Mouse (Mus musculus): Measurements from ENCODE around the gene Tmem9. TPM values are rescaled to one million over a fixed set of nuclear protein-coding genes. Genes with fewer than 3 reads are reported as not detected.

Tmem9 gene
- total RNA-seq, 4 experiments from 2014 or later = 12.6 to 21.0 (median 17.3) TPM

DNA sequence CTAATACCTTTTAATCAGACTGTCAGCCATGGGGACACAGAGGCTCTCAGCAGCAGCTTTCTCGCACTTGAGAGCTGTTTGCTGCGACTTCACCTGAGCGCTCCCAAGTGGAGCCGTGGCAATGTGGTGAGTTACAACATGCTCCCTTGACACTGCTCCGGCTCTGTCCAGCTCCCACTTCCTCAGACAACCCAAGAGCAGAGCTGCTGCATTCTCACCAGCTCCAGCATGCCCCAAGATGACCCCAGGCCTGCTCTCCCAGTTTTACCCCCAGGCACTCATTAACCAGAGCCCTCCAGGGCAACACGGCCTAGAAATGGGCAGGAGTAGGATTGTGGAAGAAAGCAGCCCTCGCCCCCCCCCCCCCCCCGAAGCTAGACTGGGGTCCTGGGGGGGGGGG lies 23.7 kb downstream of the Tmem9 start:
- no peak for DNase-seq (ENCODE audit: low spot score)

DNA sequence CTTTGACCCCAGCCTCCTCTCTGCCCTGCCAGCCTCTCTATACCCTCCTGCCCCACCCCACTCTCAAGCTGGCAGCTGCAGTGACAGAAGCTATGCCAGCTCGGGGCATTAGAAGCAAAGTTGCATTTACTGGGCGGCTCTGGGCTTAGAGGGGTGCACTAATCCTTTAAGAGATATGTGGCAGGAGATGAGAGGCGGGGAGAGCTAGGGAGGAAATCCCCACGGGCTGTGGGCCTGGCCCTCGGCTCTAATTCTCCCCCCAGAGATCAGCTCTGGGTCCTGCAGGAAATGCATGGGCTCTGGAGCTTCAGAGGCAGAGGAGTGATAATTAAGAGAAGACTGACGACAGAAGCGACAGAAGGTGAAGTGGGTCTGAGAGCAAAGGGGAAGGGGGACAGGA lies 25.0 kb downstream of the Tmem9 start:
- no peak for DNase-seq (ENCODE audit: low spot score)

DNA sequence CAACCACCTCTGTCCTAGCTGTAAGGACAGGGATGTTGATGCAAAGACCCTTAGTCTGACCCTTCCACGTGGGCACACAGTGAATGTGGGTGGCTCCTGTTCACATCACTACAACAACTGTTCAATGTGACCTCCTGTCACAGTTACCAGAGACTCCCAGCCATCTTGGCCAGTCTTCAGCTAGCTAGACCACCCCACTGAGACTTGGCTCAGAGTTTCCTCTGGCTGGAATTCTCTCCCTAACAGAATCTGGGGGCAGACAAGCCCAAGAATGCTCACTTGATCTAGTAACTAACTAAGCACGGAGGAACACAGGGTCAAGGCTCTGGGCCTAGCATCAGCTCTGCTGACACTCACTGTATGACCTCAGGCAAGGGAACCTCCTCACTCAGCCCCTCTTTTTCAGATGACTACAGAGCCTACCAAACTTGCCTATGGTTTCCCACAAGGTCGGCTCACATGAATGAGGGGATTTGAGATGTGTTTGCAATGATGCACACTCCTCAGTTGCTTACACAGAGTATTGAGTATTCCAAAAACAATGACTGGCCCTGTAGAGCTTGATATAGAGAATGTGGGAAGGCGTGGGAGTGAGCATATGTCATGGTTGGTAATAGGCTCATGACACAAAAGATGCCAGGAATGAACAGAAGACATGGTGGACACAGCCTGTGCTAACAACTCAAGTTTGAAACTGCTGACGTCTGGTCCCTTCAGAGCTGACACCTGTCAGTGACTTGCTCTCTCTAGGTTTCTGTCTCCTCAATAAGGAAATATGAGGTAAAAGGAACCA lies 31.0 kb downstream of the Tmem9 start:
- DNase-seq (ENCODE audit: low spot score) = no peak

DNA sequence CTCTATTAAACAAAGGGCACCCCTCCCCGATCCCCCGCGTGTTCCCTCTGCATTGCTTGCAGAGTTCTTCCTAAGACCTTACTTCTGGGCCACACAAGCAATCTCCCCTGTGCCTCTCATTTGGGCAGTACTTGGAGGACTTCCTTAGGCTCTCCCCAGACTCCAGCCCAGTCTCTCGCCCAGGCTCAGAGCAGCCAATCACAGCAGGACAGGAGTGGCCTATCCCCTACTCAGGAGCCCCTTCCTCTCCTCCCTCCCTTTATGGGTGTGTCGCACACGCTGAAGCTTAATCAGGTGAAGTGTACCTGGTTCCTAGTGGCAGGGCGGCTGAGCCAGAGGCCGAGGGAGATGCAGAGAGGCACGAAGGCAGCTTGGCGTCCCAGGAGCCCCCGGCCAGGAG lies 32.5 kb downstream of the Tmem9 start:
- no peak for DNase-seq (ENCODE audit: low spot score)

DNA sequence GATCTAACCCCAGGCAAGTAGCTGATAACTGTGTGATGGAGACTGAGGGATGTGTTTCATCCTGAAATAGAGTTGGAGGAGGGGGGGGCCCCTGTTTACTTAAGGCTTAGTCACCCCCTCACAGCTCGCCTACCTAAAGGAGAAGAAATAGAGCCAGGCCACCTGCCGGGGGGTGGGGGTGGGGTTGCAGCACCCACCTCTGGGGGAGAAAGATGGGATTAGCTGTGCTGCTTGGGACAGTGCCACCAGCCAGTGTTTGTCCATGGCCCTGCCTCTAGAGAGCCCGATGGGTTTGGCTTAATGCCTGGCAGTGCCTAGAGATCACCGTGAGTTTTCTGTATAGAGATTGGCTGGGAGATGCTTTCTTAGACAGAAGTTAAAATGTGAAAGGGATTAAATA lies 32.9 kb downstream of the Tmem9 start:
- no peak for DNase-seq (ENCODE audit: low spot score)

DNA sequence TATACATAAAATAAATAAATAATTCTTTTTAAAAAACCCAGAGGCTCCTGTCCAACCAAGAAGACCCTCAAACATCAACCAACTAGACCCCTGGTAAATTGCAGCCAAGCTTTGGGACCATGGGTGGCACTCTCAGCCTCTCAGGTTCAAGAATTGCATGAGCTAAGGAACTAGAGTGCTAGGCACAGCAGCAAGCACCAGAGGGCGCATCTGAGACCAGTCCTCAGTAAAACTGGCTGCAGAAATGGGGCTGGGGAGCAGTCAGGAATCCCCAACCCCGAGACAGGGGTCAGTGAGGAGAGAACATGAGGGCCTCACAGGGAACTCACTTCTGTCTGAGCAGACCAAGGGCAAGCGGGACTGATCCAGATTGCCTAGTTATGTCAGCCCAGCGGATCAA lies 37.8 kb downstream of the Tmem9 start:
- DNase-seq (ENCODE audit: low spot score) = peak; percentile 28

DNA sequence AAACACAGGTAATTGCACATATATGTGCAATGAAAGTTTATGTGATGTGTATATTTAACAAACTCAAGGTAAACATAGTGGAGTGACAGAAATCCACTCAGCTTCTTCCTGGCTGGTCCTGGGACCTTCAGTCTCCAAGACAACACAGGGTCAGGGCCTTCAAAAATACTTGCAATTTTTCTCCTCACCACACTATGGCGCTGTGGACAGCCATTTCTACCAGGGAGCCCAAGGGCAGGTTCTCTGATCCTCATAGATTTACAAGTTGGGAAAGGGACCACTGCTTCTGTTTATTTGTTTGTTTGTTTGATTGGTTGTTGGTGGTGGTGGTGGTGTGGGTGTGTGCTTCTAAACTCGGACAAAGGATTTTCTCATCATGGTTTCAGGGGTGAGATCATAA lies 39.5 kb downstream of the Tmem9 start:
- peak; percentile 8 for DNase-seq (ENCODE audit: low spot score)

DNA sequence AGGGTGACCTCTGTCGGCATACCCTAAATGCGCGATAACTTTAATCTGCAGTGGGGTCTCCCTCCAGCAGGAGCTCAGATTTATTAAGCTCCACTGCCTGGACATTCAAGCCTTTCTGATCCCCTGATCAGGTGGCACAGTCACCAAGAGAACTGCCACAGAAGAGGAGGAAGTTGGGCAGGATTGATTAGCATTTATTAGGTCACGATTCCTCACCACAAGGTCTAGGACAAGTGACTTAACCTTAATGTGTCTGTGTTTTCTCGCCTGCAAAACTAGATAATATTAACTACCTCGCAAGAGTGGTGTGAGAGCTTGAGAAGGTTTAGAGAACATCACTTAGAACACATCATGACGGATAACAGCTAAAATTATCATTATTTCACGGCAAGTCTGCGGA lies 39.9 kb downstream of the Tmem9 start:
- no peak for DNase-seq (ENCODE audit: low spot score)

DNA sequence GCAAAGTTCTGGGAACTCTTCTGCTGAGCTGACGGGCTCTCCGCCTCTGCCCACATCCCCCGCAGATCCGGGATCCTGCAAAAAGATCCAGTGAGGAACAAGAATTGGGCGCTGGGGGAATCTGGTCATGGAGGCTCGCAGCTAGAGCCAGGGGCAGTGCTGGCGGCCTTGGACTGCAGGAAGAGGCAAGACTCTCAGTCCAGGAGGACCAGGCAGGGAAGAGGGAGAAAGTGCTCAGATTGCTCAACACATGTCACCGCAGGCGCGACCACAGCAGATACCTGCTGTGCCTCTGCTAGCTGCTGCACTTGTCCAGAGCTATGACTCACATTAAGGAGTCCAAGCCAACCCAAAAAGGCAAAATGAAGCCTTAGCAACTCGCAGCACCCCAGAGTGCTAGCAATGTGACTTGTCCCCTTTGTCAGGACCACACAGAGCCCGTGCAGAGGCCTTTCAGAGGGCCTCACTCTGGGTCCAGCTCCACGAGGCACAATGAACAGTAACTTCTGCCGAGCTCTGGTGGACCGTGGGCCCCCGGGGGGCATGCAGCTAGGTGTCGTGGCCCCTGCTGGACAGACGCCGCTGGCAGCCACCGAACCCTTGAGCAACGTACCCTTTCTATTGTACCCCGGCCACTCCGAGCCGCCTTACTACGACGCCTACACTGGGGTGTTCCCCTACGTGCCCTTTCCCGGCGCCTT lies 42.5 kb downstream of the Tmem9 start, which contains the start of gene Ascl5:
TSS of gene Ascl5 (plus strand) at position 493 of the 701 bp plus-strand sequence.
- DNase-seq (ENCODE audit: low spot score) = no peak

DNA sequence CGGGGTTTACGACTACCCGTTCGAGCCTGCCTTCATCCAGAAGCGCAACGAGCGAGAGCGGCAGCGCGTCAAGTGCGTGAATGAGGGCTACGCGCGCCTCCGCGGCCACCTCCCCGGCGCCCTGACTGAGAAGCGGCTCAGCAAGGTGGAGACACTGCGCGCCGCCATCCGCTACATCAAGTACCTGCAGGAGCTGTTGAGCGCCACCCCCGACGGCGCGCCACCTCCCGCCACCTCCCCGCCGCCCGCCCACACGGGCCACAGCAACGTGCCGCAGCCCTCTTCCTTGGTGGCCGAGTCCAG lies 43.0 kb downstream of the Tmem9 start:
- no peak for DNase-seq (ENCODE audit: low spot score)

DNA sequence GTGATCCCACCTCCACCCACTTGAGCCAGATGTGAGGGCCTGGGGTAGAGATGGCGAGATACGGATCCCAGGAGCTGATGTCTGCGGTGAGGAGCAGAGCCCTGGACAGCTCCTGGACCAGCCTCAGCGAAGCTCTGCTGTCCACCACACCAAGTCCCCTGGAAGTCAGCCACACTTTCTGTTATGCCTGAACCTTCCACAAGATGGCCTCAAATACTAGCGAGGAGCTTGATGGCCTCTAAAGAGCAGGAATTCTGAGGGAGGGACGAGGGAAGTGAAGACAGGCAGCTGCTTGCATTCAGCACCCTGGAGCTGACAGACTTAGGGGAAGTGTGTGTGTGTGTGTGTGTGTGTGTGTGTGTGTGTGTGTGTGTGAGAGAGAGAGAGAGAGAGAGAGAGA lies 43.5 kb downstream of the Tmem9 start:
- DNase-seq (ENCODE audit: low spot score) = peak; percentile 73

DNA sequence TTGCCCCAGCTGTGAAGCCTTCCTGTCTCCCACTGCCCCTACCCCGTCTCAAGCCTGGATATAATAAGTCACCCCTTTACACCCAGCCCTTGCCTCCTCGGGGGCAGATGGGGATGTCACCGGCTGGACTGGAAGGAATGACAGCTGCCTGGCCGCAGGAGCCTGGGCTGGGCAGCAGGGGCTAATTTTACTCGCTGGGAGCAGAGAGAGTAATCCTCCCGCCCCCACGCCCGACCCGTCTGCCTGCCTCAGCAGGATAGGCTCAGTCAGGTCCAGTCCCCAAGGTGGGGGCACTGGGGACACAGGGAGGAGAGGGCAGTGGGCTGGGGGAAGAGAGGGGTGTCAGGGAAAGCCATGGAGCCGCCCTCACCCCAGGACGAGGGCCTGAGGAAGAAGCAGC lies 44.6 kb downstream of the Tmem9 start, which contains the start of gene Cacna1s:
TSS of gene Cacna1s (plus strand) at position 204 of the 400 bp plus-strand sequence.
- DNase-seq (ENCODE audit: low spot score) = no peak

DNA sequence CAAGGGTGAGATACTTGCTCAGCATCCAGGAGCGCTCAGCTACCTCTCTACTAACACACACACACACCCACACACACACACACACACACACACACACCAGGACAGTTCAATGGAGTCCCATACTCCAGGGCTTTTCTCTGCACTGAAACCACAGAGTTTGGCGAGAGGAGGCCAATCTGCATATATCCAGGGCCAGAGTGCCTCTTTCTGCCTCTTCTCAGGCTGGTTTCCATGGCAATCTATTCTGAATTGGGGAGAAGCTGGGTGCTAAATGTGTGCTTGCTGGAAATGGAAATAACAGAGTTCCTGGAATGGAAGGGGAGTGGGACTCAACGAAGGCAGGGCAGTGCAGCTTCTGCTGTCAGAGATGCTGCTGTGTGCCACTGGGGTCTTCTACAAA lies 47.8 kb downstream of the Tmem9 start:
- no peak for DNase-seq (ENCODE audit: low spot score)

DNA sequence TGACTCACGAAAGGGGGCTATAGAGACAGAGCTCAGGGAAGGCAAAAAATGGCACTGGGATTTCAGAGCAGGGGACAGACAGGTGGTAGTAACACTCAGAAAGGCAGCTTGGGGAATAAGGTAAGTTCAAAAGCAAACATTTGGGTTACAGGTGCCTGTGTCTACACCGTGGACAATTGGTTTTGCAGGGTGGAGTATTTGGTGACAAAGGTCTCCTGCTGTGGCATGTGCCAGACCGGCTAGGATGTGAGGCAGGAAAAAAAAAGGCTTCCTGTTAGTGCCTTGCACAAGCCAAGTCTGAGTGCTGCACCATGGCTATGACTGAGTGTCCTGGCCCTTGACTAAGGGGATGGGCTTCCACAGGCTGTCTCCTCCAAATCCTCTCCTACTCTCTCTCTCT lies 50.6 kb downstream of the Tmem9 start:
- no peak for DNase-seq (ENCODE audit: low spot score)

DNA sequence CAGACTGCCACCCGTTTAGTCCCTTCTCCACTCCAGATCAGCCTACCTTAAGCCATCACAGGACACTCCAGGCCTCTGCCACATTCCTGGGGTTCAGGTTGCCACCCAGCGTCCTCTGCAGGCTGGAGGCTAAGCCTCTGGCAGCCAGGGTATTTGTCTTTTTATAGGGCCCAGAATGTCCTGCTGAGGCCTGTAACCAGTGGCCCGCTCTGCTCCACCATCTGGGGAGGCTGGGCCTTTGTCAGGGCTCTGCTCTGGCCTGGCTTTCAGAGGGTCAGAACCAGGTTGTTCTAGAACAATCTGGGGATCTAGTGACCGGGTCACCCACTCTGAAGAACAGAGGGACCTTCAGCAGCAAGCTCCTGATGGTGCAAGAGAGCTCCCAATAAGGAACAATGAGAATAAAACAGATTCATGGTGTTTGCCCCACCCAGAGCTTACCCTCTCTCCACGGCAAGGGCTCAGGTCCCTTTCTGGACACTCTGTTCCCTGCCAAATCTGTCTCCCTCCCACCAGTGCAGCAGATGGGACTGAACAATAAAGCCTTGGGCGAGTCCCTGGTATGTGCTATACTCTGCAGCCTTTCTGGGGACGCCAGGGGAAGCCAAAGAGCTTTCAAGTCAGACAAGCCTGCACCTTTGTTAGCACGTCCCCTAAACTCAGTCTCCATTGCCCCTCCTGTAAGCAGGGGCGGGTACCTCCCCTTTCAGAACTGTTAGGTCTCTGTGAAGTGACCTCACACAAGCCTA lies 53.3 kb downstream of the Tmem9 start:
- peak; percentile 44 for DNase-seq (ENCODE audit: low spot score)

DNA sequence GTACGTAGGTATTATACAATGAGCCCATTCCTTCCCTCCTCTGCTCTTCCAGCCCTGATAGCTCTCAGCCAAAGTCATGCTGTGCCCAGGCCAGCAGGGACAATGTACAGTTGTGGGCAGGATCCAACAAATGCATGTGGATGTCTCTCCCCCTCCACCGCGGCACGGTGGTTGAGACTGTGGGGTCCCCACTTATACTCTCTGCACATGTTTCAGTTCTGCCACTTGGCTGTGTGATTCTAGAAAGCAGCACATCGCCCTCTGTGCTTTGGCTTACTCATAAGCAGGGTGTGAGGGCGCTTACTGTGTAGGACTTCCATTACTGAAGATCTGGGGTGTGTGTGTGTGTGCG lies 53.8 kb downstream of the Tmem9 start:
- DNase-seq (ENCODE audit: low spot score) = no peak

DNA sequence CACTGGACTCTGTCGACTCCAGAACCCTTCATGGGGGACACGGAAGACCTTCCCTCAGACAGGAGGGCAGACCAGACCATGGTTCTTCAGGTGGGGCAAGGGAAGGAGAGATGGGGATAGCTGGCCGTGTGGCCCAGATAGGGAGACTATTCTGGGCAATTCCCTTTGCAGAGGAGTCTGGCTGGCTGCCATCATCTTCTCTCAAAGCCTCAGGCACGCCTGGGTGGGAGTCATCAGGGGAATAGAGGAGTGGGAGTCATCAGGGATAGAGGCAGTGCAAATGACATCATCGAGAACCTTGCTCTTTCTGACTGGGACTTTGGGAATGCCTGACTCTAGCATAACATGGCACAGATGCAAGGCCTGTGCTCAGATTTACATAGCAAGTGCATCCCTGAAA lies 56.0 kb downstream of the Tmem9 start:
- DNase-seq (ENCODE audit: low spot score) = no peak

DNA sequence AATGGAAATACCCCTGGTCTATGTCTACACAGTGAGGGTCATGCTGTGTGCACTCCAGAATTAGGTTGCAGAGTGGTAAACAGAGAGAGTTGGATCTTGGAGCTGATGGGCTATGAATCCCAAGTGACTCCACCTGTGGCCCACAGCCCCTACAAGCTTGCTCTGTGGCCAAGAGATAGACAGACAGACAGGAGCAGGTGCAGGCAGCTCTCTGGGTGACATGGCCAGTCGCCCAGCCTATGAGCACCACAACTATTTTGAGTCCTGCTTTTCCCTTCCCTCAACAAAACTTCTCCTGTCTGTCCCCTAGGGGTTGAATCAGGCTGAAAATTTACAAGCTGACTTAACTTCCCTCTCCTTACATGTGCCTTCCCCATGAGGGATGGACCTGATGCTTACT lies 58.7 kb downstream of the Tmem9 start:
- DNase-seq (ENCODE audit: low spot score) = no peak

DNA sequence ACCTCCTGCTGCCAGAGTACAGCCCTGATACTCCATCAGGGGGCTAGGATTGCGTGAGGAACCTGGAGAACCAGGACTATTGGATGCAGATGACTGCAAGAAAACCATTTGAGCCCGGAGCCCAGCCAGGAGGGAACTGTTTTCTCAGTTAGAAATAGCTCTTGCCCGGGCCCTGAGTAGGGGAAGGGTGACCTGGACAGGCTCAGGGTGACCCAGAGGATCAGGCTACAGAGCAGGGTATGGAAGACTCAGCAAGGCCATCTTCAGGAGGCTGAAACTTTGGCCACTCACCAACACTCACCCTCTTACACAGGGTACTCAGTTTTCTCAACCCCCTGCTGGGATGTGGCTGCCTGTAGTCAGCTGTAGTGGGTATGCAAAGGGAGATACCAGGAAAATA lies 59.6 kb downstream of the Tmem9 start:
- DNase-seq (ENCODE audit: low spot score) = no peak

DNA sequence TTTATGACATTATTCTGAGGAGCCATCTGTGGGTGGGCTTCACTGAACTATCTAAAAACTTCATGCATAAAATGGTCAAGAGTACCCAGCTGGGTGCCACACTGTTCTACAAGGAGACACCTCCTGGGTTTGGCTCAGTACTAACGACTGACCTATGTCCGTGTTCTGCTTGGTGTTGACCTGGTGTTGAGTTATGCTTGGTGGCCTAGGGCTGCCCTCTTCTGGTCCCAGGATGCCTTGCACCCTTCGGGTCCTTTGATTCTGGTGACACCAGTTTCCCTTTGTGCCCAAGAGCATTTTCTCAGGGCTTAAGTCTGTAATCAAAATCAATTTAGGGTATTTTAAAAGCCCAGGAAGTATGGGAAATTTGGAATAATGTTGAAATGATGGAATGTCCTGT lies 68.1 kb downstream of the Tmem9 start:
- no peak for DNase-seq (ENCODE audit: low spot score)

DNA sequence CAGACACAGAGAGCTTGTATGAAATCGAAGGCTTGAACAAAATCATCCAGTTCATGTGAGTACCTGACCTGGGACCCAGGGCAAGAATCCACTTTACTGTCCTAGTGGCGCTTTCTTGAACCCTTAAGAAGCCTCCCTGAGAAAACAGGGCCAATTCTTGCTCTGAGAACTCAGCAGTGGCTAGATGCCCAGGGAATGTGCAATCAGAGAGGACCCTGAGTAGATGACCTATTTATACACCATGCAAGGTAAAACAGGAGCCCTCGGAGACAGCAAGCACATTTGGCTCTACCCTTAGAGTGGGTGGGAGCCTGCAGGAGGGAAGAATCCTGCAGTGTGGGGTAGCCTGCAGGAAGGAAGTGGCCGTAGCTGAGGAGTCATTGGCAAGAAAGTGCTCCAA lies 69.7 kb downstream of the Tmem9 start:
- DNase-seq (ENCODE audit: low spot score) = no peak

DNA sequence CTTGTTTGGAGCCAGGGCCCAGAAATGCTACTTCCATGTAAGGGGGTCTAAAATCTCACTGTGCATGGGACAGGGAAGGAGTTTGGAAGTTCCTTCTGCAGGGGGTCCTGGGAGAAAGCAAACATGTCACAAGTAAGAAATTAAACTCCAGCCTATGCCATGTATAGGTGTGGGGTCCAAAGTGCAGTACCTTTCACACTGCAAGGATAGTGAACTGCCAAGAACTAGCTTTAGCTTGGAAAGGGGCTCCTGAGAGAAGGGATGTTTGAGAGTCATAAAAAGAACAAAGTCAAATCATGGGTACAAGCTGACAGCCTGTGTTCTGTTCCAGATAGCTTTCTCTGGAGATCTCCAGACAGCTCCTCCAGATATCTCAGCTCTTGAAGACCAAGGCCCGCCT lies 73.2 kb downstream of the Tmem9 start:
- no peak for DNase-seq (ENCODE audit: low spot score)

Data from heart, adult 8-10 months (tissue).